Mouse (Mus musculus) heart, embryonic 16.5 days (tissue): ENCODE measurements at regions not wholly inside any gene's neighbourhood (a gene's known extent, or its start where the extent isn't known, plus 50 kb on each side); places are given as distances from the start of the nearest gene placed in this dataset.
A peak's percentile ranks its signal among the peaks of the same experiment; 100 is the strongest.
"Not testable (repeated sequence)": the region's sequence is repeated elsewhere in the genome, so short reads cannot be mapped to it uniquely, and the experiment has no call there.

Experiments used
- ATAC-seq: fragments of 200-750 bp; cut with Nextera tagmentation; replicated peaks from 2 replicates; pipeline ENCODE4 v1.8.0; 2017; ENCODE audit warnings: moderate number of reproducible peaks; ENCODE audit not compliant: insufficient read depth, low FRiP score; ENCODE audit errors: extremely low read depth
- H3K27ac ChIP-seq: fragments of 300-500 bp; sonication (generic); 2 replicates; pipeline ENCODE4 v1.5.1; 2014; ENCODE audit warnings: mild to moderate bottlenecking, low read length, control low read depth, moderate library complexity
- H3K27me3 ChIP-seq: fragments of 300-500 bp; sonication (generic); 2 replicates; pipeline ENCODE4 v1.6.1; 2014; ENCODE audit warnings: low read length, mixed read lengths; ENCODE audit not compliant: control insufficient read depth, insufficient read depth
- H3K36me3 ChIP-seq: fragments of 300-500 bp; sonication (generic); 2 replicates; pipeline ENCODE4 v1.6.1; 2014; ENCODE audit not compliant: control insufficient read depth, insufficient read depth
- H3K4me1 ChIP-seq: fragments of 300-500 bp; sonication (generic); 2 replicates; pipeline ENCODE4 v1.6.1; 2014; ENCODE audit warnings: low read length, mixed read lengths; ENCODE audit not compliant: control insufficient read depth, insufficient read depth
- H3K4me2 ChIP-seq: fragments of 300-500 bp; sonication (generic); 2 replicates; pipeline ENCODE4 v1.6.1; 2014; ENCODE audit warnings: low read depth, mild to moderate bottlenecking, control low read depth, low read length
- H3K4me3 ChIP-seq: fragments of 300-500 bp; sonication (generic); 2 replicates; pipeline ENCODE4 v1.5.1; 2014; ENCODE audit warnings: mild to moderate bottlenecking, control low read depth, low read length
- H3K9ac ChIP-seq: fragments of 300-500 bp; sonication (generic); 2 replicates; pipeline ENCODE4 v1.6.1; 2014; ENCODE audit warnings: low read length, control low read depth
- H3K9me3 ChIP-seq: fragments of 300-500 bp; sonication (generic); replicated peaks from 2 replicates; pipeline ENCODE4 v1.6.1; 2016; ENCODE audit warnings: low read length; ENCODE audit not compliant: control insufficient read depth
- WGBS: fragments of 180-500 bp; shearing (Covaris S2); extraction: QIAGEN DNeasy Blood & Tissue Kit; methylation state at CpG from one replicate; pipeline ENCODE4 v1.1.7; 2014; 5-methylcytosine and 5-hydroxymethylcytosine counted together

GRCm38 (mm10) chr16:15368383-15369163 is 51.3 kb downstream of the Gm21897 start:
- no peak overlapping the region for H3K27ac ChIP-seq
- H3K4me1 ChIP-seq: no peaks in the 10 kb centered on the region
- H3K9me3 ChIP-seq: no peaks in the 10 kb centered on the region
- no peak overlapping the region for H3K4me2 ChIP-seq
- H3K4me3 ChIP-seq: no peak overlapping the region
- no peak for ATAC-seq
- WGBS: 65% methylated on average over 4 of the region's 4 CpGs
- no peaks in the 10 kb centered on the region for H3K27me3 ChIP-seq
- H3K36me3 ChIP-seq: no peaks in the 10 kb centered on the region
- H3K9ac ChIP-seq: no peak overlapping the region

GRCm38 (mm10) chr16:15372844-15373243 is 55.6 kb downstream of the Gm21897 start:
- Histone ChIP-seq H3K27ac (no peak overlapping the region), H3K36me3 (no peaks in the 10 kb centered on the region), H3K9ac (no peak overlapping the region), H3K4me2 (no peak overlapping the region), H3K4me3 (no peak overlapping the region), H3K9me3 (no peaks in the 10 kb centered on the region), H3K4me1 (no peaks in the 10 kb centered on the region), H3K27me3 (no peaks in the 10 kb centered on the region)
- no peak for ATAC-seq
- 6% methylated on average over 1 of the region's 1 CpGs for WGBS

GRCm38 (mm10) chr16:15373961-15374360 is 56.7 kb downstream of the Gm21897 start:
- H3K4me1 ChIP-seq: no peaks in the 10 kb centered on the region
- no peaks in the 10 kb centered on the region for H3K36me3 ChIP-seq
- H3K9me3 ChIP-seq: no peaks in the 10 kb centered on the region
- no peak overlapping the region for H3K9ac ChIP-seq
- no peak for ATAC-seq
- no peaks in the 10 kb centered on the region for H3K27me3 ChIP-seq
- H3K4me3 ChIP-seq: no peak overlapping the region
- H3K27ac ChIP-seq: no peak overlapping the region
- no peak overlapping the region for H3K4me2 ChIP-seq
- WGBS: 37% methylated on average over 1 of the region's 1 CpGs

- ATAC-seq: 0 out of 2 replicates have a peak, but pooled peaks have one; percentile 32
- H3K4me2 ChIP-seq: no peak overlapping the region
- no peak overlapping the region for H3K9ac ChIP-seq
- peak overlapping the region; percentile 30; the same call in 1 of the 2 replicates for H3K27ac ChIP-seq
- H3K4me3 ChIP-seq: no peak overlapping the region
- no peaks in the 10 kb centered on the region for H3K9me3 ChIP-seq
- H3K4me1 ChIP-seq: peaks cover 14% of the 10 kb centered on the region
- no peaks in the 10 kb centered on the region for H3K36me3 ChIP-seq
- no peaks in the 10 kb centered on the region for H3K27me3 ChIP-seq
- 39% methylated on average over 3 of the region's 3 CpGs for WGBS
Measured at GRCm38 (mm10) chr16:15385557-15386240, 68.4 kb downstream of the Gm21897 start.

GRCm38 (mm10) chr16:15386241-15386574 is 69.0 kb downstream of the Gm21897 start:
- ATAC-seq: peak; percentile 63; the same call in 1 of the 2 replicates
- 17% methylated on average over 1 of the region's 1 CpGs for WGBS
- peak overlapping the region; percentile 30; the same call in 1 of the 2 replicates for H3K27ac ChIP-seq

GRCm38 (mm10) chr16:15389892-15390291 is 72.6 kb downstream of the Gm21897 start:
- Histone ChIP-seq H3K27ac (no peak overlapping the region), H3K36me3 (no peaks in the 10 kb centered on the region), H3K27me3 (no peaks in the 10 kb centered on the region), H3K4me1 (peaks cover 14% of the 10 kb centered on the region), H3K9ac (no peak overlapping the region), H3K4me3 (no peak overlapping the region), H3K9me3 (no peaks in the 10 kb centered on the region), H3K4me2 (no peak overlapping the region)
- ATAC-seq: no peak
- 15% methylated on average over 1 of the region's 1 CpGs for WGBS

More at GRCm38 (mm10) chr16:15386241-15386574, 69.0 kb downstream of the Gm21897 start:
- Histone ChIP-seq H3K9me3 (no peaks in the 10 kb centered on the region), H3K36me3 (no peaks in the 10 kb centered on the region), H3K4me1 (peaks cover 14% of the 10 kb centered on the region), H3K27me3 (no peaks in the 10 kb centered on the region), H3K4me3 (no peak overlapping the region), H3K4me2 (no peak overlapping the region), H3K9ac (no peak overlapping the region)

- ATAC-seq: no peak
- H3K27ac ChIP-seq: no peak overlapping the region
- H3K27me3 ChIP-seq: no peaks in the 10 kb centered on the region
- H3K36me3 ChIP-seq: no peaks in the 10 kb centered on the region
- 75% methylated on average over 3 of the region's 3 CpGs for WGBS
- no peaks in the 10 kb centered on the region for H3K4me1 ChIP-seq
- H3K4me3 ChIP-seq: no peak overlapping the region
- H3K9ac ChIP-seq: no peak overlapping the region
- no peak overlapping the region for H3K4me2 ChIP-seq
- H3K9me3 ChIP-seq: no peaks in the 10 kb centered on the region
Measured at GRCm38 (mm10) chr16:15430352-15430751, 113.1 kb downstream of the Gm21897 start.

- Histone ChIP-seq H3K4me1 (no peaks in the 10 kb centered on the region), H3K4me2 (no peak overlapping the region), H3K36me3 (no peaks in the 10 kb centered on the region), H3K4me3 (no peak overlapping the region), H3K9ac (no peak overlapping the region), H3K9me3 (no peaks in the 10 kb centered on the region), H3K27me3 (no peaks in the 10 kb centered on the region), H3K27ac (no peak overlapping the region)
- ATAC-seq: no peak
Measured at GRCm38 (mm10) chr16:15432681-15433080, 115.4 kb downstream of the Gm21897 start.

- H3K4me2 ChIP-seq, H3K36me3 ChIP-seq, H3K27ac ChIP-seq, H3K27me3 ChIP-seq, H3K4me1 ChIP-seq, H3K9ac ChIP-seq, H3K9me3 ChIP-seq, ATAC-seq, H3K4me3 ChIP-seq: not testable (repeated sequence)
Measured at GRCm38 (mm10) chr16:15462856-15463255, 145.6 kb downstream of the Gm21897 start.
